Mouse (Mus musculus) R1 (cell line): ENCODE data around the gene B3galt4.
A peak's percentile ranks its signal among the peaks of the same experiment; 100 is the strongest.

Source experiments
- DNase-seq: peaks from one replicate; pipeline ENCODE4 v3.0.0-alpha.2; 2018; ENCODE audit warnings: low read depth, low spot score

Gene B3galt4

DNA sequence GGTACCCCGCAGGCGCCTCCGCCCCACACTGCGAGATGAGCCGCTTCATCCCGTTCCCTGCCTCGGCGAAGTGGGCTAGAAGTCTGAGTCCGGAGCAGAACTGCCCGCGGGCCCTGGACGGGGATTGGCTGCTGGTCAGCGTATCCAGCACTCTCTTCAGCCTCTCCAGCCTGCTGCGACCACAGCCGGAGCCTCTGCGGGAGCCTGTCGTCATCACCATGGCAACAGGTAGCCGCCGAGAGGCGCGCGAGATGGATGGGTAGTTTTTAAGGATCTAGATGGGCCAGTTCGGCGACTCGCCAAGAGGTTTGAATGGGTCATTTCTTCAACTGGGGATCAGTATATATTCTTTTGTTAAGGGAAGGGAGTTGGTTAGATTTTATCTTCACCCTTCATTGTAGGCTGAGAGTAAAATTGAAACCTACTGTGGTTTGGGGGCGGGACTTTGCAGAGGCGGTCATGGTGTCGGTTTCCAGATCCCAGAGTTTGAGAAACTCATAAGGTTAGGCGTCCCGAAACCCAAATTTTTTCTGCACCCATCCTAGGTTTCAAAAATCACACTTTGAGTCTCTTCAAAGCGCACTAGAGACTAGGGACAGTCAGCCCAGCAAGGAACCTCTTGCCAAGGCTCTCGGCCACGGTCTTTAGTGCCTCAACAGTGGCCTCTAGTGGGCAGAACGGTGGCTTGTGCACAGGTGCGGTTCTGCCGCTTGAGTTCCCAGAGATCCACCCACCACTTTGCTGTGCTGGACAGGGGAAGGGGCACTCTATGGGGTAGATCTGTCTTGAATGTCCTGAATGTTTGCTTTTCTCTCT lies 30.8 kb downstream of the B3galt4 start:
- DNase-seq, result peak; percentile 90

- peak; percentile 89 for DNase-seq
Measured at GRCm38 (mm10) chr17:33919351-33920281, 31.7 kb downstream of the B3galt4 start.

DNA sequence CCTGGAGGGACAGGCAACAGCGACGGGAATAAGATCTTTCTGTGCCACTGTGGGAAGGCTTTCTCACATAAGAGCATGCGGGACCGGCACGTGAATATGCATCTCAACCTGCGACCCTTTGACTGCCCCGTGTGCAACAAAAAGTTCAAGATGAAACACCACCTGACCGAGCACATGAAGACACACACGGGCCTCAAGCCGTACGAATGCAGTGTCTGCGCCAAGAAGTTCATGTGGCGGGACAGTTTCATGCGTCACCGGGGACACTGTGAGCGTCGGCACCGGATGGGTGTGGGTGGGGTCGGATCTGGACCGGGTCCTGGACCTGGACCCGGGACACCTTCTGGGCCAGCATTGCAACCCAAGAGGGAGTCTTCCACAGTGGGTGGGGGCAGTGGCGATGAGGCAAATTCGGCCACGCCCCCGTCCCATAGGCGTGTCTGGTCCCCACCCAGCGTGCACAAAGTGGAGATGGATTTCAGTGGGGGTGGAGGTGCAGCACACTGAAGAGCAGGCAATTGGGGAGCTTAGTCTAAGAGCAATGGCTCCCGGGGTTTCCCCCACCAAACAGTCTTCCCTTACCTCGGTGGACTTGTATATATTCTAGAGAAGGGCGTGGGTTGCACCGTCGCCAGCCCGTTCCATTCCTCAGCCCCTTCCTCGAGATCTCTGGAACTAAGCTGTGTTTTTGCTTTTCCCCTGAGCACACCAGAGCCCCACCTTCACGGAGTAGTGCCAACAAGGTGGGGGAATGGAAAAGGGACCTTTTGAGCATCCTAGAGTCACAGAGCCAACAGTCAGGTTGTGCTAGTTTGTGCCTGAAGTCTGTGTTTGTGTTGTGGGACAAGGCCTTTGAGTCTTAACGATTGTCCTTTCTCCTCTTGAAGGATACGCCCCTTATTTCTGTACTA lies 32.7 kb downstream of the B3galt4 start:
- peak; percentile 69 for DNase-seq

- no peak for DNase-seq
Measured at GRCm38 (mm10) chr17:33917656-33918292, 33.5 kb downstream of the B3galt4 start.

GRCm38 (mm10) chr17:33916847-33917655 lies 34.2 kb downstream of the B3galt4 start:
- DNase-seq, result no peak

DNA sequence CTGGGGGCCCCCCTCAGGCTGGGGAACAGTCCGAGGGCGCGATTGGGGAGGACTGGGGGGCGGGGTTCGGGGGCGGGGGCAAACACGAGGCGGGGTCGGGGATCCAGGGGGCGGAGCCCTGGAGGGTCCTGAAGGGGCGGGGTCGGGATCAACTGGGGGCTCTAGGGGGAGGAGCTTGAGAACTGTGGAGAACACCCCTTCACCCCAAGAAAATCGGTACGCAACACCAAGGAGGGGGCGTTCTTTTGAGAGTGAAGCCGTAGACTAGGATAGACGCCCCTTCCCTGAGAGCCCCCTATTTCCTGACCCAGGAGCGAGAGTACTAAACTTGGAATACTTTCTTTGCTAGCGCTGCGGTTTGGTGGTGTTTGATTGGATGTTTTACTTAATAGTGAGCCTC lies 35.0 kb downstream of the B3galt4 start:
- DNase-seq, result peak; percentile 80

- peak; percentile 100 for DNase-seq
Measured at GRCm38 (mm10) chr17:33915671-33916250, 35.5 kb downstream of the B3galt4 start, which contains the start of the genes Tapbp and Zbtb22. Gene Tapbp (plus strand): TSS chr17:33915899. Gene Zbtb22 (plus strand): TSS chr17:33915904.

- DNase-seq, result peak; percentile 88
Measured at GRCm38 (mm10) chr17:33914969-33915391, 36.3 kb downstream of the B3galt4 start.

DNA sequence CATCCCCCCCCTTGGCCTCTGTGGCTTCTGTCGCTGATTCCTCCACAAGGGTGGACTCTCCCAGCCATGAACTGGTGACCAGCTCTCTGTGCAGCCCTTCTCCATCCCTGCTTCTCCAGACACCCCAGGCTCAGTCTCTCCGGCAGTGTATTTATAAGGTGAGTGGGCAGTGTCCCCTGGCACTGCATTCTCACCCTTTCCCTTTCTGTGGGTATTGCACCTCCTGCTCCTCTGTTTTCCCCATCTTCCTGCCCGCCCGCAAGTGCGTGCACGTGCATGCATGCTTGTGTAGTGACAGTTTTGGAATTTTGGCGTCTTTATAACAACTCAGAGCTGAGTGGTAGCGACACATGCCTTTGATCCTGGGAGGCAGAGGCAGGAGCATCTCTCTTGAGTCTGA lies 37.4 kb downstream of the B3galt4 start:
- DNase-seq, result no peak

GRCm38 (mm10) chr17:33913264-33913663 lies 38.0 kb downstream of the B3galt4 start:
- no peak for DNase-seq

DNA sequence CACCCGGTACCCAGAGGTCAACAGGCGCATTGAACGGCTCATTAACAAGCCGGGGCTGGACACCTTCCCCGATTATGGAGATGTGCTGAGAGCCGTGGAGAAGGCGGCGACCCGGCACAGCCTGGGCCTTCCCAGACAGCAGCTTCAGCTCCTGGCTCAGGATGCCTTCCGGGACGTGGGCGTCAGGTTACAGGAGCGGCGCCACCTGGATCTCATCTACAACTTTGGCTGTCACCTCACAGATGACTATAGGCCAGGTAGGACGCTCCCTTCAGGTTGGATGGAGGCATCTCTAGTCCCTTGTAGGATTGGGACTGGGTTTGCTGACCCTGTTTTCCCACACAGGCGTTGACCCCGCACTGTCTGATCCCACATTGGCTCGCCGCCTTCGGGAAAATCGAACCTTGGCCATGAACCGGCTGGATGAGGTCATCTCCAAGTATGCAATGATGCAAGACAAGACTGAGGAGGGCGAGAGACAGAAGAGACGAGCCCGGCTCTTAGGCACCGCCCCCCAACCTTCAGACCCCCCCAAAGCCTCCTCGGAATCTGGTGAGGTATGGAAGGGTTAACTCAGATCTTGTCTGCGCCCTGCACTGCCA lies 39.4 kb downstream of the B3galt4 start:
- peak; percentile 56 for DNase-seq

GRCm38 (mm10) chr17:33911052-33911812 lies 40.1 kb downstream of the B3galt4 start:
- DNase-seq, result peak; percentile 40

DNA sequence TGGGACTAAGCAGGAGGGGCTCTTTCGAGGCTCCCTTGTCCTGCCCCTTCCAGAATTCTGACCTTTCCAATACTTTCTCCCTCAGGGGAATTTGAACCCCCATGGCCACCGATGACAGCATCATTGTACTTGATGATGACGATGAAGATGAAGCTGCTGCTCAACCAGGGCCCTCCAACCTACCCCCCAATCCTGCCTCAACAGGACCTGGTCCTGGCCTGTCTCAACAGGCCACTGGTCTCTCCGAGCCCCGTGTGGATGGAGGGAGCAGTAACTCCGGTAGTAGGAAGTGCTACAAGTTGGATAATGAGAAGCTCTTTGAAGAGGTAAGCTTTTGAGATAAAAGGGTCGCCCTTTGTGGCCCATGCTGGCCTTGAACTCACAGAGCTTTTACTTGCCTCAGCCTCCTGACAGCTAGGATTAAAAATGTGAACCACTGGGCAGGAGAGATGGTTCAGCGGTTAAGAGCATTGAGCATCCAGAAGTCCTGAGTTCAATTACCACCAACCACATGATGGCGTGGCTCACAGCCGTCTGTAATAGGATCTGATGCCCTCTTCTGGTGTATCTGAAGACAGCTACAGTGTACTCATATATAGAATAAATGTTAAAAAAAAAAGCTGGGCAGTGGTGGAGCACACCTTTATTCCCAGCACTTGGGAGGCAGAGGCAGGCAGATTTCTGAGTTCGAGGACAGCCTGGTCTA lies 40.8 kb downstream of the B3galt4 start:
- peak; percentile 52 for DNase-seq

- peak; percentile 82 for DNase-seq
Measured at GRCm38 (mm10) chr17:33909869-33910250, 41.4 kb downstream of the B3galt4 start.

DNA sequence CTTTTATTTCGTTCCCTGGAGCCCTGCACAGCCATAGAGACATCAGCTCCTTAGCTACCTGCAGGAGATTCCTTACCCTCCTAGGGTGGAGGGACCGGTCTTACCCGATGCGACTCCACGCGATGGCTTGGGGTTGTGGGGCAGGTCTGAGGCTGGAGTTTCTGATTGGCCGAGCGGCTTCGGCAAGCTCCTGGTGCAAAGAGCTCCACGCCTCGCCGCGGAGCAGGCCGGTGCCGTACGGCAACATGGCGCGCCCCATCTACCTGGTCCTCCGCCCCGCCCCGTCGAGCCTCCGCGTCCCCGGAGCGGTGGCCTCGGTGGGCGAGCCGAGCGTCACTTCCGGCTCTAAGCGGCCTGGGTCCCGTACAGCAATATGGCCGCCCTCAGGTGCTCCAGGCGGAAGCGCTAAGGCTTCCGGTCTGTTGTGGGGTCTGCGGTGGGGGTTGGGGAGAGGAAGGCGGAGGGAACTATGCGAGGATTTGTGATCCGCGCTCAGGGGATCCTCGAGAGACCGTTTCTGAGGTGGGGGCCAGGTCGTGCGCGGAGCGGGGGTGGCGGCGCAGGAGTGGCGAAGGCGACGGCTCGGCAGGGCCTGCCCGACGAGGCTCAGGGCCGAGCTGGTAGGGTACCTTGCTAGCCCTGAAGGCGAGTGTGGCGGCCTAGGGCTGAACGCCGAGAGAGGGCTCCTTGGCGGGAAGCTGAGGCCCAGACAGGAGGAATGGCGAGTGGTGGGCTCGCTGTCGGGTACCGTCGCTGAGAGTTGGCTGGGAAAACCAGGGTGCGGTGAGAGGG lies 42.0 kb downstream of the B3galt4 start, which contains the start of gene Daxx:
Daxx (plus strand) TSS at position 338 of the 792 bp plus-strand sequence.
- DNase-seq, result peak; percentile 98

- peak; percentile 75 for DNase-seq
Measured at GRCm38 (mm10) chr17:33908331-33909076, 42.8 kb downstream of the B3galt4 start.
